Mouse (Mus musculus) B cell, adult (primary cell): ENCODE data around the gene 1700016D06Rik. TPM values are rescaled to one million over a fixed set of nuclear protein-coding genes. Genes with fewer than 3 reads are reported as not detected.

ENCODE experiments used
- total RNA-seq: library from RNA; stranded (reverse); gene quantifications from 4 replicates; pipeline ENCODE4 v1.2.4, GENCODE M21; 2023; ENCODE audit not compliant: inconsistent age

Gene 1700016D06Rik
- not detected in 4 replicates for total RNA-seq

DNA sequence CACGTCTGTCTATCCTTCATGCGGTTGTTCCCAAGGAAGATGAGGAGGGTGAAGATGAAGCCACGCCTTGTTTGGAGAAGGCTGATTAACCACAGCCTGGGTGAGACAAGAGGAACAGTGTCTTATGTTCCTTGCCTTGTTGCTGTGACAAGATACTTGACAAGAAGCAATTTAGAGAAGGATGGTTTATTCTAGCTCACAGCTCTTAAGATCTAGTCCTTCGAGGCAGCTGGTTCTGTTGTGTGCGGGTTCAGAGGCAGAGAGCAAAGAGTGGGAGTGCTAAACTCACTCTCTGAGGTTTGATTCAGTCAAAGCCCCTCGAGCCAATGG, at the start of gene 1700016D06Rik:
Gene 1700016D06Rik (minus strand): TSS at position 31 of the 330 bp plus-strand sequence.

DNA sequence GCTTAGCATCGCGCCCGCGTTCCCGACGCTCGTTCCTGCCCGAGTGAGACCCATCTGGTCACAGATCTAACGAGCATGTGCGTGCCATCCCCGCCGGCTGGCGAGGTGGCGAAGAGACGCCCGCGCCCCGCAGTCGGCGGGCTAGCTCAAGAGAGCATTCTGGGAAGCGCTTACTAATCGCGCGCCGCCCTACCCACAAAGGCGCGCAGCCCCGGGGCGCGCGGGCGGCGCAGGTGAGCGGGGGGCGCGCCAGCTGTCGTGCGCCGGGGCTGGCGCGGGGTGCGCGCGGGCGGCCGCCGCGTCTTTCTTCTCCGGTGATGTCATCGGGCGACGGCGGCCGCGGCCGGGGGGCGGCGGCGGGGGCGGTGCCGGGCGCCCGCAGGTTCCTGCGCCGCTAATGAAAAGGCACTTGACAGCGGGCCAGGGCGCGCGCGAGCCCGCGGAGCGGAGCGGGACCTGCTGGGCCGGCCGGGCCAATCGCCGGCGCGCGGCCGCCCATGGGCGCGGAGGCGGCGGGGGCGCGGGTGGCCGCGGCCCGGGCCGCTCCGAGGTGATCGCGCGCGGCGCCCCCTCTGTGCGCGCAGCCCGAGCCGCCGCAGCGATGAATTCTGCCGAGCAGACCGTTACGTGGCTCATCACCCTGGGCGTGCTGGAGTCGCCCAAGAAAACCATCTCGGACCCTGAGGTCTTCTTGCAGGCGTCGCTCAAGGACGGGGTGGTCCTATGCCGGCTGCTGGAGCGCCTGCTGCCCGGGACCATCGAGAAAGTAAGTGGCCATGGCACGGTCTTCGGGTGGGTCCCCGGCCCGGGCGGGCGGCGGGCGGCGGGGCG, 27.0 kb upstream of the 1700016D06Rik start, which contains the start of gene Arhgef7:
Gene Arhgef7 (plus strand): TSS at position 71 of the 831 bp plus-strand sequence.

DNA sequence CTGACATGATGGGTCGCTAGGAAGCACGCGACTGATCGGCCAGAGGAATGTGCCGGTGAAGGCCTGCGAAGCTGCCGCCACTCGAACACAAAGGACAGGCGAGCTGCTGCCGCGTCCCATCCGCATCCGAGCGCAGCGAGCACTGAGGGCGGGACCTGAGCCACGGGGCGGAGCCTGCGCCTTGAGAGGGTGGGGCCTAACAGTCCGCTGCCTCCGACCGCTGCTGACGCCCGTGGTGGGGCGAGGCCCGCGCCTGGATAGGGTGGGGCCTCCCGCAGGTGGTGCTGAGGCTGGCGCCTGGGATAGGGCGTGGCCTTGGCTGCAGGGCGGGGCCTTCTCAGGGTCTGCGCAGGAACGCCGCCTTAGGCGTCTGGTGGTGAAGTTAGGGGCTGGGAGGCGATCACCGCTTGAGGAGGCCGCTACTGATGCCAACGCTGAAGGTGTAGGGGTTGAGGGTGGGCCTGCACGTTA, 65.2 kb downstream of the 1700016D06Rik start, which contains the start of gene Ankrd10:
Gene Ankrd10 (minus strand): TSS at position 147 of the 471 bp plus-strand sequence.

Other genes starting within 250 kb of the 1700016D06Rik start
- gene Rab20, start 222.4 kb downstream of the 1700016D06Rik start, total RNA-seq = 7.5 to 12.7 TPM (median 11.1 TPM) in 4 replicates
- 23.5 to 37.8 TPM (median 33.4 TPM) in 4 replicates for gene Naxd, start 203.6 kb downstream of the 1700016D06Rik start, total RNA-seq
- gene Cars2, start 150.3 kb downstream of the 1700016D06Rik start, total RNA-seq = 33.7 to 37.1 TPM (median 35.1 TPM) in 4 replicates
- gene Ing1, start 145.5 kb downstream of the 1700016D06Rik start, total RNA-seq = 52.6 to 72.8 TPM (median 61.3 TPM) in 4 replicates
- 88.6 to 100 TPM (median 95.4 TPM) in 4 replicates for gene Ankrd10, start 65.3 kb downstream of the 1700016D06Rik start, total RNA-seq
- gene Arhgef7, start 26.7 kb upstream of the 1700016D06Rik start, total RNA-seq = 52.9 to 54.5 TPM (median 53.3 TPM) in 4 replicates
- not detected in 4 replicates for gene Tex29, start 139.4 kb upstream of the 1700016D06Rik start, total RNA-seq